Comparison of ENCODE assay signal across 13 mouse cellular contexts in genomic region chr13:20151302-20151978, GRCm38 (mm10).
DNase-seq lines count a peak whose midpoint lies in the region; ATAC-seq and TF ChIP-seq lines count a peak whose summit lies in the region.
"Had no signal": no experiment of that assay in that cellular context is flagged by ENCODE, and none has a peak within 500 bp of the region (broad histone marks: within the 10 kb centered on the region; RNA-seq: fewer than 3 reads in every experiment).

No protein-coding gene starts in this region.

- 0 out of 2 replicates have a peak, but pooled peaks cover 5% of the 10 kb centered on the region for H3K27me3 ChIP-seq in liver, embryonic 13.5 days
- no peaks in the 10 kb centered on the region for H3K27me3 ChIP-seq in small intestine, adult 2 months (ENCODE audit: control insufficient read depth, insufficient read depth, low read length)
- H3K27me3 ChIP-seq: forebrain, embryonic 12.5 days had no signal

- H3K4me3 ChIP-seq in bone marrow macrophage, adult 2 months (ENCODE audit: insufficient read depth, low read length): peak overlapping the region; percentile 21; the same call in 1 of the 2 replicates
- H3K4me3 ChIP-seq in liver, embryonic 13.5 days (replicated peaks): peak overlapping the region; percentile 35
- H3K4me3 ChIP-seq in small intestine, adult 2 months (ENCODE audit: low read depth, low read length): no peak overlapping the region
- H3K4me3 ChIP-seq: forebrain, embryonic 12.5 days; gastrocnemius, adult 2 months had no signal

- peak overlapping the region; percentile 64 for H3K9ac ChIP-seq in liver, embryonic 13.5 days
- H3K9ac ChIP-seq: forebrain, embryonic 12.5 days had no signal

- peak overlapping the region; percentile 63 for H3K4me2 ChIP-seq in liver, embryonic 13.5 days
- H3K4me2 ChIP-seq: forebrain, embryonic 12.5 days; heart, embryonic 11.5 days had no signal

- peak; percentile 53 for DNase-seq in lung, postnatal 25 days (ENCODE audit: low spot score)
- DNase-seq in lung, postnatal 36 days: no peak
- DNase-seq in liver, embryonic 13.5 days: no peak
- no peak for DNase-seq in adrenal gland, postnatal 36 days
- no peak for DNase-seq in urinary bladder, postnatal 14 days (ENCODE audit: low spot score)
- DNase-seq in gastrocnemius, postnatal 4 days (ENCODE audit: low spot score in 2 of 2): no peak
- DNase-seq: gastrocnemius, adult 2 months; kidney, adult 8-10 months; left cerebral cortex, postnatal 4 days had no signal

- TF ChIP-seq CTCF in bone marrow macrophage, adult 2 months (IDR thresholded peaks at IDR 0.05; ENCODE audit: low read depth, low read length): no peak
- no peak for TF ChIP-seq CTCF in small intestine, adult 2 months (IDR thresholded peaks at IDR 0.05; ENCODE audit: extremely low read depth, insufficient read length, insufficient replicate concordance, low read depth, low read length)

- WGBS in liver, embryonic 13.5 days (ENCODE audit: insufficient replicate concordance): 24% methylated on average over 4 of the region's 4 CpGs
- WGBS in small intestine, adult 2 months: 79% methylated on average over 4 of the region's 4 CpGs

- H3K4me1 ChIP-seq in bone marrow macrophage, adult 2 months (ENCODE audit: control insufficient read depth, insufficient read depth, low read length): peaks cover 33% of the 10 kb centered on the region
- peaks cover 69% of the 10 kb centered on the region for H3K4me1 ChIP-seq in liver, embryonic 13.5 days (replicated peaks)
- H3K4me1 ChIP-seq in small intestine, adult 2 months (ENCODE audit: control insufficient read depth, insufficient read depth, insufficient read length, low read length): peaks cover 16% of the 10 kb centered on the region; the same call in 1 of the 2 replicates

- no peak for ATAC-seq in liver, embryonic 13.5 days (ENCODE audit: low read depth)

- H3K9me3 ChIP-seq in liver, embryonic 13.5 days (replicated peaks): no peaks in the 10 kb centered on the region
- H3K9me3 ChIP-seq: forebrain, embryonic 12.5 days had no signal

- no peaks in the 10 kb centered on the region for H3K36me3 ChIP-seq in liver, embryonic 13.5 days
- H3K36me3 ChIP-seq in small intestine, adult 2 months (ENCODE audit: control insufficient read depth, insufficient read depth, low read length): no peaks in the 10 kb centered on the region
- H3K36me3 ChIP-seq: forebrain, embryonic 12.5 days had no signal

- no peak for TF ChIP-seq POLR2A in bone marrow macrophage, adult 2 months (IDR thresholded peaks at IDR 0.05; ENCODE audit: borderline replicate concordance, low read depth, low read length)
- no peak for TF ChIP-seq POLR2A in small intestine, adult 2 months (IDR thresholded peaks at IDR 0.05; ENCODE audit: low read depth, low read length)

- peak overlapping the region; percentile 90 for H3K27ac ChIP-seq in bone marrow macrophage, adult 2 months (ENCODE audit: insufficient read depth, low read depth, low read length)
- H3K27ac ChIP-seq in liver, embryonic 13.5 days: peak overlapping the region; percentile 95
- H3K27ac ChIP-seq in small intestine, adult 2 months (ENCODE audit: insufficient read depth, low read depth, low read length): peak overlapping the region; percentile 29; the same call in 1 of the 2 replicates
- H3K27ac ChIP-seq: forebrain, embryonic 12.5 days; gastrocnemius, adult 2 months had no signal

Comparison
In these comparisons a context has a peak if more than half of its experiments do, and no peak if none do; other contexts are left out.
1. H3K27ac ChIP-seq: peak in every context shown above with its lines; median percentile 95 in liver, embryonic 13.5 days; 90 in bone marrow macrophage, adult 2 months; 29 in small intestine, adult 2 months.